Mouse (Mus musculus) C2C12 (cell line): ENCODE data around the gene Pomgnt2.

ENCODE experiments used
- CTCF ChIP-seq: IDR thresholded peaks from one replicate; pipeline ENCODE4 v1.5.1; 2011; ENCODE audit not compliant: control insufficient read depth, insufficient read depth, insufficient read length
- MAX ChIP-seq: IDR thresholded peaks from one replicate; pipeline ENCODE4 v1.6.1; 2011; ENCODE audit warnings: mild to moderate bottlenecking, control low read depth
- USF1 ChIP-seq: IDR thresholded peaks from one replicate; pipeline ENCODE4 v1.6.1; 2011; ENCODE audit warnings: low read depth, mild to moderate bottlenecking, control low read depth, moderate library complexity

DNA sequence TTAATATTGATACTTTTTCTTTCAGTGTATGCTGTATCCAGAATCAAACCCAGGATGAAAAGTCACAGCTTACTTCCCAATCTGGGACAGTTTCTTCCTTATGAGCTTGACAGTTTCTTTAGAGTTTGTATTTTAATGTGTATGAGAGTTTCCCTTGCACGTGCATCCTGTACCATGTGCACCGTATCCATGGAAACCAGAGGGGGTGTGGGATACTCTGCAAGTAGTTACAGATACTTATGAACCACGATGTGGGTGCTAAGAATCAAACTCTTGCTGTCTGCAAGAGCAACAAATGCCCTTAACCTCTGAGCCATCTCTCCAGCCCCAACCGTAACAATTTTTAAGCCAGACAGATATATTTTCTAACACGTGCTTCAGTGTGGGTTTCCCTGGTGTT, 5.9 kb downstream of the Pomgnt2 start:
- TF ChIP-seq CTCF (no peak), MAX (no peak), USF1 (no peak)
